Mouse (Mus musculus) cerebellum, adult 2 months (tissue): ENCODE results near the gene Josd1.

Experiments
- CTCF ChIP-seq: fragments of 200-500 bp; IDR thresholded peaks from 2 replicates; pipeline ENCODE4 v1.5.1; 2011; ENCODE audit warnings: low read depth, mild to moderate bottlenecking, control low read depth, low read length, moderate library complexity, borderline replicate concordance; ENCODE audit not compliant: insufficient read depth
- POLR2A ChIP-seq: fragments of 200-500 bp; IDR thresholded peaks from 2 replicates; pipeline ENCODE4 v1.6.1; 2011; ENCODE audit warnings: low read length, control low read depth, borderline replicate concordance; ENCODE audit not compliant: insufficient read depth

- TF ChIP-seq CTCF = no peak
- no peak for TF ChIP-seq POLR2A
Observed at GRCm38 (mm10) chr15:79645483-79645882, 42.2 kb downstream of the Josd1 start.
